Mouse (Mus musculus): Measurements from ENCODE around the gene Ppil4. TPM values are rescaled to one million over a fixed set of nuclear protein-coding genes. Genes with fewer than 3 reads are reported as not detected.

Ppil4 gene
- polyA plus RNA-seq, 1 experiment = 22.3 TPM

- Histone ChIP-seq H3K27ac (ENCODE audit: insufficient read depth, low read length) (no peak overlapping the region), H3K4me1 (ENCODE audit: control insufficient read depth, insufficient read depth, low read length) (peaks cover 9% of the 10 kb centered on the region), H3K4me3 (replicated peaks; ENCODE audit: insufficient read depth, low read depth, low read length) (no peak overlapping the region), H3K27me3 (ENCODE audit: control insufficient read depth, insufficient read depth, low read length) (no peaks in the 10 kb centered on the region)
- WGBS = 55% methylated on average over 5 of the region's 5 CpGs
- no peak for DNase-seq
- no peak for TF ChIP-seq POLR2A (IDR thresholded peaks at IDR 0.05; ENCODE audit: borderline replicate concordance, insufficient read depth, low read length)
- TF ChIP-seq CTCF (IDR thresholded peaks at IDR 0.05; ENCODE audit: borderline replicate concordance, insufficient read depth, low read depth, low read length) = no peak
Measured at GRCm38 (mm10) chr10:7838874-7839421, 46.3 kb downstream of the Ppil4 start.

GRCm38 (mm10) chr10:7839551-7840352, 47.1 kb downstream of the Ppil4 start:
- H3K4me1 ChIP-seq (ENCODE audit: control insufficient read depth, insufficient read depth, low read length) = peaks cover 9% of the 10 kb centered on the region
- H3K27me3 ChIP-seq (ENCODE audit: control insufficient read depth, insufficient read depth, low read length) = no peaks in the 10 kb centered on the region
- DNase-seq = peak; percentile 46 to 53
- H3K4me3 ChIP-seq (replicated peaks; ENCODE audit: insufficient read depth, low read depth, low read length) = peak overlapping the region; percentile 12
- no peak for TF ChIP-seq CTCF (IDR thresholded peaks at IDR 0.05; ENCODE audit: borderline replicate concordance, insufficient read depth, low read depth, low read length)
- TF ChIP-seq POLR2A (IDR thresholded peaks at IDR 0.05; ENCODE audit: borderline replicate concordance, insufficient read depth, low read length) = no peak
- WGBS = 13% methylated on average over 22 of the region's 22 CpGs
- no peak overlapping the region for H3K27ac ChIP-seq (ENCODE audit: insufficient read depth, low read length)

- Histone ChIP-seq H3K27me3 (ENCODE audit: control insufficient read depth, insufficient read depth, low read length) (no peaks in the 10 kb centered on the region), H3K27ac (ENCODE audit: insufficient read depth, low read length) (no peak overlapping the region), H3K4me1 (ENCODE audit: control insufficient read depth, insufficient read depth, low read length) (peaks cover 9% of the 10 kb centered on the region), H3K4me3 (replicated peaks; ENCODE audit: insufficient read depth, low read depth, low read length) (no peak overlapping the region)
- no peak for DNase-seq
- WGBS = 94% methylated on average over 2 of the region's 2 CpGs
- TF ChIP-seq CTCF (IDR thresholded peaks at IDR 0.05; ENCODE audit: borderline replicate concordance, insufficient read depth, low read depth, low read length) (no peak), POLR2A (IDR thresholded peaks at IDR 0.05; ENCODE audit: borderline replicate concordance, insufficient read depth, low read length) (no peak)
Measured at GRCm38 (mm10) chr10:7840353-7840733, 47.7 kb downstream of the Ppil4 start.

- Histone ChIP-seq H3K27me3 (ENCODE audit: control insufficient read depth, insufficient read depth, low read length) (no peaks in the 10 kb centered on the region), H3K27ac (ENCODE audit: insufficient read depth, low read length) (no peak overlapping the region), H3K4me3 (replicated peaks; ENCODE audit: insufficient read depth, low read depth, low read length) (no peak overlapping the region), H3K4me1 (ENCODE audit: control insufficient read depth, insufficient read depth, low read length) (peaks cover 9% of the 10 kb centered on the region)
- no peak for DNase-seq
- TF ChIP-seq CTCF (IDR thresholded peaks at IDR 0.05; ENCODE audit: borderline replicate concordance, insufficient read depth, low read depth, low read length) (no peak), POLR2A (IDR thresholded peaks at IDR 0.05; ENCODE audit: borderline replicate concordance, insufficient read depth, low read length) (no peak)
- 69% methylated on average over 3 of the region's 3 CpGs for WGBS
Measured at GRCm38 (mm10) chr10:7840785-7841184, 48.1 kb downstream of the Ppil4 start.

- Histone ChIP-seq H3K4me3 (replicated peaks; ENCODE audit: insufficient read depth, low read depth, low read length) (no peak overlapping the region), H3K4me1 (ENCODE audit: control insufficient read depth, insufficient read depth, low read length) (peaks cover 9% of the 10 kb centered on the region), H3K27ac (ENCODE audit: insufficient read depth, low read length) (no peak overlapping the region), H3K27me3 (ENCODE audit: control insufficient read depth, insufficient read depth, low read length) (no peaks in the 10 kb centered on the region)
- TF ChIP-seq CTCF (IDR thresholded peaks at IDR 0.05; ENCODE audit: borderline replicate concordance, insufficient read depth, low read depth, low read length) = no peak
- no peak for TF ChIP-seq POLR2A (IDR thresholded peaks at IDR 0.05; ENCODE audit: borderline replicate concordance, insufficient read depth, low read length)
- WGBS = 42% methylated on average over 14 of the region's 14 CpGs
- peak in 1 of 2 experiments; percentile 14 for DNase-seq
Measured at GRCm38 (mm10) chr10:7841571-7842080, 48.9 kb downstream of the Ppil4 start.

- Histone ChIP-seq H3K4me1 (ENCODE audit: control insufficient read depth, insufficient read depth, low read length) (peaks cover 9% of the 10 kb centered on the region), H3K27me3 (ENCODE audit: control insufficient read depth, insufficient read depth, low read length) (no peaks in the 10 kb centered on the region), H3K27ac (ENCODE audit: insufficient read depth, low read length) (no peak overlapping the region), H3K4me3 (replicated peaks; ENCODE audit: insufficient read depth, low read depth, low read length) (no peak overlapping the region)
- TF ChIP-seq CTCF (IDR thresholded peaks at IDR 0.05; ENCODE audit: borderline replicate concordance, insufficient read depth, low read depth, low read length) = no peak
- no peak for TF ChIP-seq POLR2A (IDR thresholded peaks at IDR 0.05; ENCODE audit: borderline replicate concordance, insufficient read depth, low read length)
- 95% methylated on average over 4 of the region's 4 CpGs for WGBS
- no peak for DNase-seq
Measured at GRCm38 (mm10) chr10:7843181-7843580, 50.5 kb downstream of the Ppil4 start.

- TF ChIP-seq CTCF (IDR thresholded peaks at IDR 0.05; ENCODE audit: borderline replicate concordance, insufficient read depth, low read depth, low read length) (no peak), POLR2A (IDR thresholded peaks at IDR 0.05; ENCODE audit: borderline replicate concordance, insufficient read depth, low read length) (no peak)
- WGBS = 68% methylated on average over 4 of the region's 4 CpGs
- H3K4me3 ChIP-seq (replicated peaks; ENCODE audit: insufficient read depth, low read depth, low read length) = no peak overlapping the region
- peaks cover 6% of the 10 kb centered on the region for H3K4me1 ChIP-seq (ENCODE audit: control insufficient read depth, insufficient read depth, low read length)
- H3K27me3 ChIP-seq (ENCODE audit: control insufficient read depth, insufficient read depth, low read length) = no peaks in the 10 kb centered on the region
- no peak overlapping the region for H3K27ac ChIP-seq (ENCODE audit: insufficient read depth, low read length)
- no peak for DNase-seq
Measured at GRCm38 (mm10) chr10:7844161-7844560, 51.5 kb downstream of the Ppil4 start.

- no peak overlapping the region for H3K4me3 ChIP-seq (replicated peaks; ENCODE audit: insufficient read depth, low read depth, low read length)
- WGBS = 57% methylated on average over 8 of the region's 8 CpGs
- DNase-seq = no peak
- H3K27ac ChIP-seq (ENCODE audit: insufficient read depth, low read length) = no peak overlapping the region
- H3K27me3 ChIP-seq (ENCODE audit: control insufficient read depth, insufficient read depth, low read length) = no peaks in the 10 kb centered on the region
- TF ChIP-seq POLR2A (IDR thresholded peaks at IDR 0.05; ENCODE audit: borderline replicate concordance, insufficient read depth, low read length) = no peak
- TF ChIP-seq CTCF (IDR thresholded peaks at IDR 0.05; ENCODE audit: borderline replicate concordance, insufficient read depth, low read depth, low read length) = no peak
- no peaks in the 10 kb centered on the region for H3K4me1 ChIP-seq (ENCODE audit: control insufficient read depth, insufficient read depth, low read length)
Measured at GRCm38 (mm10) chr10:7845136-7845535, 52.4 kb downstream of the Ppil4 start.

All from cerebellum, adult 2 months (tissue).